Comparison of ENCODE assay signal across 9 mouse cellular contexts in the genomic region with DNA sequence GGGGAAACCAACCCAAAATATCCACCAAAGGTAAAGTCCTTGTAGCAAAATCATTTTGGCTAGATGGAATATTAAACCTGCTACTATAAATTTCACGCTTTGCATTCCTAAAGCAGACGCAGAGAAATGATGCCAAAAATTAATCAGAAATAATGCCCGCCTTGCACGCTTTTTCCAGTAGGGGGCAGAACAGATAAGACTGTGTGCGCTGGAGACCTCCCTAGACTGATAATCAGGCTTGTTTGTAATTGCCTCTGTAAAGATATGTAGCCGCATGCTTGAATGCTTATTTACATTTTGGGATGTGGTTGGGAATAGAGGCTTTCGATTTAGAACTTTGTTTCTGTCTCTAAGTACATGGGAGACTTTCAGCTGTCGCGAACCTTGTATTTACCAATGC.
A peak's percentile ranks its signal among the peaks of the same experiment; 100 is the strongest.
DNase-seq lines count a peak whose midpoint lies in the region; TF ChIP-seq lines count a peak whose summit lies in the region.
"Had no signal": no experiment of that assay in that cellular context is flagged by ENCODE, and none has a peak within 500 bp of the region (broad histone marks: within the 10 kb centered on the region; RNA-seq: fewer than 3 reads in every experiment).

No protein-coding gene starts in this region.

- no peaks in the 10 kb centered on the region for H3K36me3 ChIP-seq in thymus, adult 2 months (ENCODE audit: control insufficient read depth, insufficient read depth, low read length)
- H3K36me3 ChIP-seq: midbrain, embryonic 12.5 days had no signal

- no peaks in the 10 kb centered on the region for H3K4me1 ChIP-seq in thymus, adult 2 months (replicated peaks; ENCODE audit: control insufficient read depth, insufficient read depth, low read length)
- no peaks in the 10 kb centered on the region for H3K4me1 ChIP-seq in cortical plate, adult 2 months (ENCODE audit: control insufficient read depth, insufficient read depth, low read length)

- TF ChIP-seq POLR2A in thymus, adult 2 months (IDR thresholded peaks at IDR 0.05; ENCODE audit: control insufficient read depth, extremely low read depth, insufficient read depth, low read length, poor library complexity): no peak
- no peak for TF ChIP-seq POLR2A in cortical plate, adult 2 months (IDR thresholded peaks at IDR 0.05; ENCODE audit: extremely low read depth, insufficient read depth, low read length)

- TF ChIP-seq CTCF in thymus, adult 2 months (IDR thresholded peaks at IDR 0.05; ENCODE audit: borderline replicate concordance, control insufficient read depth, extremely low read depth, insufficient read depth, low read length, poor library complexity): no peak
- peak; percentile 51; the same call in 1 of the 2 replicates for TF ChIP-seq CTCF in cortical plate, adult 2 months (IDR thresholded peaks at IDR 0.05; ENCODE audit: extremely low read depth, insufficient read depth, low read length)

- no peaks in the 10 kb centered on the region for H3K27me3 ChIP-seq in thymus, adult 2 months (ENCODE audit: control insufficient read depth, insufficient read depth, low read length)

- whole genome bisulfite sequencing in thymus, adult 2 months: 56% methylated on average over 9 of the region's 9 CpGs

- no peak overlapping the region for H3K27ac ChIP-seq in thymus, adult 2 months (ENCODE audit: control insufficient read depth, insufficient read depth, low read length)
- H3K27ac ChIP-seq in cortical plate, adult 2 months (ENCODE audit: insufficient read depth, low read length): no peak overlapping the region
- H3K27ac ChIP-seq: midbrain, embryonic 12.5 days had no signal

- H3K4me3 ChIP-seq in thymus, adult 2 months (ENCODE audit: control insufficient read depth, insufficient read depth, low read length): no peak overlapping the region
- H3K4me3 ChIP-seq in cortical plate, adult 2 months (ENCODE audit: insufficient read depth, low read length): no peak overlapping the region
- H3K4me3 ChIP-seq: midbrain, embryonic 12.5 days had no signal

- DNase-seq in heart, adult 18-20 months: peak; percentile 9 to 54
- DNase-seq in heart, adult 8-10 months (ENCODE audit: low spot score): no peak
- peak; percentile 18 for DNase-seq in thymus, adult 2 months
- DNase-seq in thymus, postnatal 0 days (ENCODE audit: low spot score): no peak
- peak; percentile 65 for DNase-seq in layer of hippocampus, adult 11-12 months (ENCODE audit: low spot score)
- DNase-seq in retina, postnatal 7 days (ENCODE audit: low read depth, low spot score): peak; percentile 45
- DNase-seq in urinary bladder, postnatal 4 days (ENCODE audit: low spot score in 2 of 2): no peak

Comparison
In these comparisons a context has a peak if more than half of its experiments do, and no peak if none do; other contexts are left out.
1. DNase-seq: peak in heart, adult 18-20 months (2 of 2), thymus, adult 2 months (single experiment), layer of hippocampus, adult 11-12 months (single experiment) and retina, postnatal 7 days (single experiment); none in heart, adult 8-10 months (single experiment), thymus, postnatal 0 days (single experiment) and urinary bladder, postnatal 4 days (0 of 2).